Mouse (Mus musculus) hindbrain, embryonic 15.5 days (tissue): ENCODE measurements around the gene Mrgpre. TPM values are rescaled to one million over a fixed set of nuclear protein-coding genes. Genes with fewer than 3 reads are reported as not detected.

Experiments
- ATAC-seq: fragments of 200-750 bp; cut with Nextera tagmentation; 2 replicates; pipeline ENCODE4 v1.8.0; 2017; ENCODE audit warnings: low read depth, moderate number of reproducible peaks, moderate TSS enrichment; ENCODE audit not compliant: low FRiP score
- H3K27ac ChIP-seq: fragments of 300-500 bp; sonication (generic); replicated peaks from 2 replicates; pipeline ENCODE4 v1.5.1; 2015; ENCODE audit warnings: mild to moderate bottlenecking, inconsistent platforms
- H3K27me3 ChIP-seq: fragments of 300-500 bp; sonication (generic); 2 replicates; pipeline ENCODE4 v1.6.1; 2015; ENCODE audit warnings: control low read depth, inconsistent platforms
- H3K36me3 ChIP-seq: fragments of 300-500 bp; sonication (generic); 2 replicates; pipeline ENCODE4 v1.6.1; 2015; ENCODE audit warnings: control low read depth, inconsistent platforms
- H3K4me1 ChIP-seq: fragments of 300-500 bp; sonication (generic); replicated peaks from 2 replicates; pipeline ENCODE4 v1.6.1; 2015; ENCODE audit warnings: control low read depth, inconsistent platforms
- H3K4me2 ChIP-seq: fragments of 300-500 bp; sonication (generic); 2 replicates; pipeline ENCODE4 v1.6.1; 2015; ENCODE audit warnings: moderate library complexity, mild to moderate bottlenecking, inconsistent platforms
- H3K4me3 ChIP-seq: fragments of 300-500 bp; sonication (generic); 2 replicates; pipeline ENCODE4 v1.5.1; 2015; ENCODE audit warnings: mild to moderate bottlenecking, inconsistent platforms
- H3K9ac ChIP-seq: fragments of 300-500 bp; sonication (generic); 2 replicates; pipeline ENCODE4 v1.6.1; 2015; ENCODE audit warnings: inconsistent platforms
- H3K9me3 ChIP-seq: fragments of 300-500 bp; sonication (generic); 2 replicates; pipeline ENCODE4 v1.6.1; 2016; ENCODE audit warnings: control low read depth, inconsistent platforms
- WGBS: fragments of 180-500 bp; shearing (Covaris S2); methylation state at CpG from one replicate; pipeline ENCODE4 v1.1.7; 2015; 5-methylcytosine and 5-hydroxymethylcytosine counted together
- polyA plus RNA-seq: library from polyadenylated mRNA; unstranded; fragments of >200 nt; fragmentation: Nextera tagmentation; extraction: Ambion mirVana; gene quantifications from 2 replicates; pipeline ENCODE4 v1.2.1, GENCODE M21; 2015

Mrgpre gene
- polyA plus RNA-seq, 1 experiment from 2014 or later, result 11.2 TPM

DNA sequence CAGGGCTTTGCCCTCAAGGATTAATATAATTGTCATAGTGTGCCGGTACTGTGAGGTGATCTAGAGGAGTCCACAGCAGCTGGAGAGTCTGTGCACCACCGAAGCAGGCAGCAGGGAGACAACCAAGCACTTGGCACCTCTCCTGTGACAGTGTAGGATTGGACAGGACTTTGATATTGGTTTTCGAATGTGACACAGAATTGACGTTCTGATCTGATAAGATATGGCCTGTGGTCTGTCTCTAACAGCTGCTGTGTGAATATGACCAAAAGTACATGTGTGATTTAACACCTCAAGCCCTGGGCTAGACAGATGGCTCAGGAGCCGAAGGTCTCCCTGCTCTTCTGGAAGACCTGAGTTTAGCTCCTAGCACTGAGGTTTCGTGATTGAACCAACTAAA, 16.0 kb downstream of the Mrgpre start:
- no peak overlapping the region for H3K9ac ChIP-seq
- no peaks in the 10 kb centered on the region for H3K36me3 ChIP-seq

DNA sequence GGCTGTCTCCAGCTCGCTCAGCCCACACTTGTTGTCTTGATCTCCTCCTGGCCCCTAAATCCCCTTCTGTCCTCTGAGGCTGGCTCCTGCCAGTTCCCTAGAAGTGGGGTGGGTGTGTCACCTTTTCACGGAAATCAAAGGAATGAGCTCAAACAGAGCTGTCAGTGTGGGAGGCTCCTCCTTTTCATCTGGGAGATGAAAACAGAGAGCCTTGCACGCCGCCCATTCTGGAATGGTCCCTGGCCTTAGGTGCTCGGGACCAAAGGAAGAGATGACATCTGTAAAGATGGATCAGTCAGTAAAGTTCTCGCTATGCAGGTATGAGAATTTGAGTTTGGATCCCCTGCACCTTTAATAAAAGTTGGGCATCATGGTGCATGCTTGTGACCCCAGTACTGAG, 17.4 kb downstream of the Mrgpre start, which contains the start of gene Mrgprg:
Gene Mrgprg, minus strand, starts transcription at position 101 of the 400 bp plus-strand sequence.
- Histone ChIP-seq H3K9ac (no peak within 1 kb of the TSS), H3K27me3 (peaks cover 9% of the 10 kb centered on the region; the same call in 1 of the 2 replicates), H3K36me3 (no peaks in the 10 kb centered on the region), H3K9me3 (no peaks in the 10 kb centered on the region), H3K4me3 (no peak within 1 kb of the TSS), H3K4me1 (no peaks in the 10 kb centered on the region), H3K27ac (no peak within 1 kb of the TSS), H3K4me2 (no peak within 1 kb of the TSS)
- WGBS, result 60% methylated on average over 6 of the region's 6 CpGs
- ATAC-seq, result no peak

More for the DNA sequence above, 16.0 kb downstream of the Mrgpre start:
- Histone ChIP-seq H3K4me3 (no peak overlapping the region), H3K9me3 (no peaks in the 10 kb centered on the region), H3K4me2 (no peak overlapping the region), H3K27me3 (peaks cover 9% of the 10 kb centered on the region; the same call in 1 of the 2 replicates), H3K4me1 (no peaks in the 10 kb centered on the region), H3K27ac (no peak overlapping the region)
- no peak for ATAC-seq
- 81% methylated on average over 6 of the region's 6 CpGs for WGBS

DNA sequence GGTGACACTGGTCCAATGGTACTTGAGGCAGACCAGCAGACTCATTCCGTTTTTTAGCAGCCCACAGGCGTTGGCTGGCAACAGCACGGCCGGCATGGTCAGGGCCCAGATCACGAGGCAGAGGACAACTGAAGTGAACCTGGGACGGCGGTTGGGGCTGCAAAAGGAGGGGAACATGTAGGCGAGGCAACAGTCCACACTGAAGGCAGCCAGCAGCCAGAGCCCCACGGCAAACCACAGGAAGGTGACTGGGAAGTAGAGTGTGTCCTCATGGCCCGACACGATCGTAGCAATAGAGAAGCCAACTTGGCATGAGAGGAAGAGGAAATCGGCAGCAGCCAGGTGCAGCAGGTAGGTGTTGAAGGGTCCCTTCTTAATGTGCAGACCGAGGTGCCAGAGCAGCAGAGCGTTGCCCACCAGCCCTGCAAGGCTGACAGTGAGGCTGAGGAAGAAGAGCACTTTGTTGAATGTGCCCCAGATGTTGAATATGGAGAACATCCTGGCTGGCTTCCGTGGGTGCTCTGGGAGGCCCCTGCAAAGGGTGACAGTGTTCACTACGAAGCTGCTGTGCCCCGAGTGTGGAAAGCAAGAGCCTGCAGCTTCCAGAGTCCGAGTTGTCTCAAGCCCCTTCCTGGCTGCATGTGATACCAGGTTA, 19.3 kb downstream of the Mrgpre start:
- no peak overlapping the region for H3K9ac ChIP-seq
- H3K27me3 ChIP-seq, result peaks cover 9% of the 10 kb centered on the region; the same call in 1 of the 2 replicates
- WGBS, result 80% methylated on average over 19 of the region's 19 CpGs
- H3K4me3 ChIP-seq, result no peak overlapping the region
- H3K9me3 ChIP-seq, result no peaks in the 10 kb centered on the region
- H3K36me3 ChIP-seq, result no peaks in the 10 kb centered on the region
- no peak overlapping the region for H3K27ac ChIP-seq
- no peak for ATAC-seq
- H3K4me2 ChIP-seq, result no peak overlapping the region
- no peaks in the 10 kb centered on the region for H3K4me1 ChIP-seq

DNA sequence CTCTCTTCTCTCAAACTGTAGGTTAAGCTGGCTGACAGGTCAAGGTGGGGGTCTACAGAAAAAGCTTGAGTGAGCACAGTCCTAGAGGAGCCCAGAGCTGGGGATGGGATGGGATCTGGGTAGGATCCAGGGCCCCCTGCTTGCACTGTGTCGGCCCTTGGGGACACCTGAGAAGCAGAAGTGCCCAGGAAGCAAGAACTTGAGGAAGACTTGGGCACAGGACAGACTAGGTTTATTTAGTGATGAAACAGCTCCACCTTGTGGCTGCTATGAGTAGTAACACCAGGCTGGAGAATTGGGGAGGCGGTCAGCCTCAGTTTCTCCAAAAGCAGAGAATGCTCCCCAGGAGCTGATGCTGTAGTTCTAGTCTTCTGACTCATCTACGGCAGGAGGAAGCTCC, 20.5 kb downstream of the Mrgpre start:
- no peak overlapping the region for H3K27ac ChIP-seq
- H3K36me3 ChIP-seq, result no peaks in the 10 kb centered on the region
- H3K4me3 ChIP-seq, result no peak overlapping the region
- H3K9me3 ChIP-seq, result no peaks in the 10 kb centered on the region
- no peaks in the 10 kb centered on the region for H3K4me1 ChIP-seq
- WGBS, result 26% methylated on average over 3 of the region's 3 CpGs
- peaks cover 9% of the 10 kb centered on the region; the same call in 1 of the 2 replicates for H3K27me3 ChIP-seq
- no peak overlapping the region for H3K4me2 ChIP-seq
- peak; percentile 66; the same call in 1 of the 2 replicates for ATAC-seq
- no peak overlapping the region for H3K9ac ChIP-seq

GRCm38 (mm10) chr7:143758956-143759355, 25.3 kb downstream of the Mrgpre start:
- no peak for ATAC-seq
- Histone ChIP-seq H3K9ac (no peak overlapping the region), H3K9me3 (no peaks in the 10 kb centered on the region), H3K4me1 (peaks cover 13% of the 10 kb centered on the region), H3K27ac (no peak overlapping the region), H3K4me3 (no peak overlapping the region), H3K36me3 (no peaks in the 10 kb centered on the region), H3K4me2 (no peak overlapping the region), H3K27me3 (peaks cover 13% of the 10 kb centered on the region)
- 46% methylated on average over 3 of the region's 3 CpGs for WGBS

GRCm38 (mm10) chr7:143757696-143758095, 26.6 kb downstream of the Mrgpre start:
- peaks cover 13% of the 10 kb centered on the region for H3K27me3 ChIP-seq

DNA sequence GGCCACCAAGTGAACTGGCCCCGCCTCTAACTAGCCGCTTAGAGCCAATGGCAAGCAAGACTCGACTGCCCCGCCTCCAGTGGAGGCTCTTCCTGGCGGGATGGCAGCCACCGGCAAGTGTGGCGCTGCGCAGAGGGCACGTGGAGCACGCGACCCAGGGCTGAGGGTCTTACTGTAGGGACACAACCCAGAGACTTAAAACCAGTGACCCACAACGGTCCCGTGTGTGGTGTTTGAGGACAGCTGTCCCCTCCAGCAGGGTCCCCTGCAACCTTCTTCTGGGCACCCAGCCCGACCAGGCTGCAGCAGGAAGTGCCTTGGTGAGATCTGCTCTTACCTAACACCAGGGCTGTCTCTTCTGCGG, 27.3 kb downstream of the Mrgpre start:
- Histone ChIP-seq H3K27ac (no peak overlapping the region), H3K27me3 (peaks cover 13% of the 10 kb centered on the region), H3K4me3 (peak overlapping the region; percentile 40), H3K9me3 (no peaks in the 10 kb centered on the region), H3K36me3 (no peaks in the 10 kb centered on the region), H3K9ac (peak overlapping the region; percentile 36; the same call in 1 of the 2 replicates), H3K4me2 (peak overlapping the region; percentile 94), H3K4me1 (peaks cover 13% of the 10 kb centered on the region)
- 7% methylated on average over 15 of the region's 15 CpGs for WGBS
- ATAC-seq, result peak; percentile 87

More at GRCm38 (mm10) chr7:143757696-143758095, 26.6 kb downstream of the Mrgpre start:
- 76% methylated on average over 3 of the region's 3 CpGs for WGBS
- H3K4me2 ChIP-seq, result peak overlapping the region; percentile 94; the same call in 1 of the 2 replicates
- no peak overlapping the region for H3K9ac ChIP-seq
- H3K9me3 ChIP-seq, result no peaks in the 10 kb centered on the region
- H3K27ac ChIP-seq, result no peak overlapping the region
- no peak for ATAC-seq
- H3K4me3 ChIP-seq, result no peak overlapping the region
- no peaks in the 10 kb centered on the region for H3K36me3 ChIP-seq
- peaks cover 13% of the 10 kb centered on the region for H3K4me1 ChIP-seq

DNA sequence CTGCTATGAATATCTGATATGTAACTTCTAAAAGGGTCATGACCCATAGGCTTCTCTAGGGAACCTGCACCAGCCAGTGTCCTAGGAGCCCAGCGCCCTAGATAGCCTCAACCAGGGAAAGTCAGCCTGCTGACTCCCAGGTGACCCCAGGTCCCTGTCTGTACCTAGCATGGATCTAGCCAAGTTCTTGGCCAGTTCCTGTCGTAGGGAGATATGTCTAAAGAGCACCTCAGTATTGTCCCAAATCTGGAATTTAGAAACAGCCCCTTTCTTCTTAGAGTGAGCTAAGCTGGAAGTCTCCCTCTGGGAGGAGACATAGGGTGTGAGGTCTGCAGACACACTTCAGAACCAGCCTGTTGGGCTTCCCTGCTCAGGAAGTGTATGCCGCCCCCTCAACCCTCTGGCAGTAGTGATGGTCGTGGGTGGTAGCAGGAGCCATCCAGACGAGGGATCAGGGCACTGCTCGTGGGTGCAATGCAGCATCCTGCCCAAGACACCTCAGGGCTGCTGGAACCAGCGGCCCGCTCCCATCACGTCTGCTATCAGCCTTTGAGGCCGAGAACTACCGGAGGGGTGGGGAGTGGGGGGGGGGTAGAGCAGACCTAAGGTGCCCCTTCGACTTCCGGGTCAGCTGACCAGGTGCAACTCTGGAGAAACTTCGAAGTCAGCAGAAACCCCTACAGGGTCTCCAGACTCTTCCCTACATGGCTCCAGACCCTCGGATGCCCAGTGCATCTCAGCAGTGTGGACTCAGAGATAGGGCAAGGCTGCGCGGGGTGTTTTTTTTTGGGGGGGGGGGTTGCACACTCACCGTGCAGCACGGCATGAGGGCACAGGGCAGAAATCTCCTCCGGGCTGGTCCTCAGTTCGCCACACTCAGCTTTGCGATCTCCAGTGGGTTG, 27.9 kb downstream of the Mrgpre start, which contains the start of gene Osbpl5:
Gene Osbpl5, minus strand, starts transcription at position 861 of the 902 bp plus-strand sequence.
- H3K9ac ChIP-seq, result peak within 1 kb of the TSS; percentile 36; the same call in 1 of the 2 replicates
- peaks cover 13% of the 10 kb centered on the region for H3K4me1 ChIP-seq
- H3K4me3 ChIP-seq, result peak within 1 kb of the TSS; percentile 40
- H3K27ac ChIP-seq, result no peak within 1 kb of the TSS
- 29% methylated on average over 22 of the region's 22 CpGs for WGBS
- 0 out of 2 replicates have a peak, but pooled peaks have one; percentile 6 for ATAC-seq
- H3K27me3 ChIP-seq, result peaks cover 13% of the 10 kb centered on the region
- H3K36me3 ChIP-seq, result no peaks in the 10 kb centered on the region
- peak within 1 kb of the TSS; percentile 94 for H3K4me2 ChIP-seq
- no peaks in the 10 kb centered on the region for H3K9me3 ChIP-seq

- no peak overlapping the region for H3K27ac ChIP-seq
- H3K27me3 ChIP-seq, result peaks cover 13% of the 10 kb centered on the region
- H3K4me3 ChIP-seq, result no peak overlapping the region
- WGBS, result 75% methylated on average over 9 of the region's 9 CpGs
- no peak for ATAC-seq
- H3K36me3 ChIP-seq, result no peaks in the 10 kb centered on the region
- no peaks in the 10 kb centered on the region for H3K9me3 ChIP-seq
- peaks cover 13% of the 10 kb centered on the region for H3K4me1 ChIP-seq
- H3K9ac ChIP-seq, result no peak overlapping the region
- no peak overlapping the region for H3K4me2 ChIP-seq
Measured at GRCm38 (mm10) chr7:143755357-143756124, 28.8 kb downstream of the Mrgpre start.

GRCm38 (mm10) chr7:143753990-143754715, 30.1 kb downstream of the Mrgpre start:
- Histone ChIP-seq H3K27me3 (peaks cover 13% of the 10 kb centered on the region), H3K4me2 (no peak overlapping the region), H3K4me3 (no peak overlapping the region), H3K36me3 (no peaks in the 10 kb centered on the region), H3K9me3 (no peaks in the 10 kb centered on the region), H3K9ac (no peak overlapping the region), H3K27ac (no peak overlapping the region), H3K4me1 (peaks cover 15% of the 10 kb centered on the region)
- no peak for ATAC-seq
- WGBS, result 54% methylated on average over 5 of the region's 5 CpGs

DNA sequence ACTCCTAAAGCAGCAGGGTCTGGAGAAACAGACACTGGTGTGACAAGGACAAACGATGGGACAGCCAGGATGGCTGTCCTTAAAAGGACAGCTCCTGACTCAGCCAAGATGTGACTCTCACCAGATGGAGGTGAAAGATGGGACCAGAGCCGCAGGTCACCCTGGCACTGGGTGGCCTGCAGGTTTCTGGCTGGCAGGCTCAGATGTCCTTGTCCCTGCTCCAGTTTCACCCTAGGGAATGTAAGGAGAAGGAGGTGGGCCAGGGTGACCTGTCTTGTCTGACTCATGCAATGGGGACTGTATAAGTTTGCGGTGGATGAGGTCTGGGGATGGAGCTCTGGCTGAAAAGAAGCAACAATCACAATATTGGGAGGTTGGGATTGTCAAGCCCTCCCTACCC, 31.7 kb downstream of the Mrgpre start:
- Histone ChIP-seq H3K27ac (no peak overlapping the region), H3K36me3 (no peaks in the 10 kb centered on the region), H3K27me3 (peaks cover 11% of the 10 kb centered on the region), H3K4me3 (no peak overlapping the region), H3K4me2 (no peak overlapping the region), H3K9me3 (no peaks in the 10 kb centered on the region), H3K4me1 (peaks cover 25% of the 10 kb centered on the region), H3K9ac (no peak overlapping the region)
- no peak for ATAC-seq
- WGBS, result 84% methylated on average over 3 of the region's 3 CpGs
